ENCODE assay signal across 34 mouse cellular contexts in the genomic region with DNA sequence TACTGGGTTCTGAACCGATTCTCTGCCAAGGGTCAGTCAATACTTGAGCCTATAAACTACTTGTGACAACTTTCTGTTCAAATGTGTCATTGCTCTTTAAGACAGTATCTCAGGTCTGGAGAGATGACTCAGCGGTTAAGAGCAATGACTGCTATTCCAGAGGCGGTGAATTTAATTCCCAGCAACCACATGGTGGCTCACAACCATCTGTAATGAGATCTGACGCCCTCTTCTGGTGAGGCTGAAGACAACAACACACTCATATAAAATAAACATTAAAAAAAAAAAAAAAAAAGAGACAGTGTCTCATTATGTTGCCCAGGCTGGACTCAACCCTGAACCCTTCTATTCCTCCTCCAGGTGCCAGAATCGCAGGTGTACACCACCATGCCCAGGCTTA.
A peak's percentile ranks its signal among the peaks of the same experiment; 100 is the strongest.
DNase-seq lines count a peak whose midpoint lies in the region; ATAC-seq and TF ChIP-seq lines count a peak whose summit lies in the region.
"Had no signal": no experiment of that assay in that cellular context is flagged by ENCODE, and none has a peak within 500 bp of the region (broad histone marks: within the 10 kb centered on the region; RNA-seq: fewer than 3 reads in every experiment).

No protein-coding gene starts in this region.

- WGBS in liver, embryonic 14.5 days (ENCODE audit: insufficient replicate concordance): 58% methylated on average over 5 of the region's 5 CpGs
- WGBS in liver, postnatal 0 days (ENCODE audit: insufficient replicate concordance): 67% methylated on average over 5 of the region's 5 CpGs
- 71% methylated on average over 5 of the region's 5 CpGs for WGBS in heart, adult 2 months

- no peak overlapping the region for H3K27ac ChIP-seq in liver, embryonic 14.5 days
- no peak overlapping the region for H3K27ac ChIP-seq in liver, postnatal 0 days (ENCODE audit: low read depth)
- H3K27ac ChIP-seq in heart, adult 2 months: no peak overlapping the region
- H3K27ac ChIP-seq: gastrocnemius, adult 2 months; heart, embryonic 13.5 days; hindbrain, embryonic 10.5 days; hindbrain, embryonic 15.5 days; left cerebral cortex, adult 2 months; limb, embryonic 13.5 days; midbrain, embryonic 15.5 days; neural tube, embryonic 12.5 days; stomach, embryonic 15.5 days had no signal

- H3K4me2 ChIP-seq in liver, embryonic 14.5 days (ENCODE audit: low read depth): no peak overlapping the region
- H3K4me2 ChIP-seq in liver, postnatal 0 days (ENCODE audit: low read depth, low read length): no peak overlapping the region
- H3K4me2 ChIP-seq: heart, embryonic 13.5 days; hindbrain, embryonic 15.5 days; limb, embryonic 13.5 days; liver, embryonic 11.5 days; midbrain, embryonic 15.5 days; neural tube, embryonic 12.5 days; stomach, embryonic 15.5 days had no signal

- TF ChIP-seq EP300 in liver, embryonic 14.5 days (IDR thresholded peaks at IDR 0.05; ENCODE audit: low read depth): no peak
- TF ChIP-seq EP300 in liver, postnatal 0 days (IDR thresholded peaks at IDR 0.05; ENCODE audit: low read depth): no peak
- no peak for TF ChIP-seq EP300 in heart, adult 2 months (IDR thresholded peaks at IDR 0.05; ENCODE audit: insufficient read depth, low read depth, low read length)

- H3K79me2 ChIP-seq in heart, adult 2 months (replicated peaks; ENCODE audit: control insufficient read depth, insufficient read depth, low read length): no peaks in the 10 kb centered on the region

- TF ChIP-seq CTCF in liver, embryonic 14.5 days (IDR thresholded peaks at IDR 0.05; ENCODE audit: low read depth): peak; percentile 13; the same call in 1 of the 2 replicates
- no peak; the same call in 1 of the 2 replicates for TF ChIP-seq CTCF in liver, postnatal 0 days (IDR thresholded peaks at IDR 0.05; ENCODE audit: low read depth)
- TF ChIP-seq CTCF in E14TG2a.4 (conservative IDR thresholded peaks at IDR 0.05; ENCODE audit: low read length): peak; percentile 23
- TF ChIP-seq CTCF in heart, adult 2 months (IDR thresholded peaks at IDR 0.05): no peak

- H3K27me3 ChIP-seq in liver, embryonic 14.5 days (ENCODE audit: control insufficient read depth, insufficient read depth, low read length): no peaks in the 10 kb centered on the region
- no peaks in the 10 kb centered on the region for H3K27me3 ChIP-seq in liver, postnatal 0 days (ENCODE audit: insufficient read depth, low read length)
- H3K27me3 ChIP-seq in E14TG2a.4 (ENCODE audit: insufficient read depth, low read length): no peaks in the 10 kb centered on the region
- no peaks in the 10 kb centered on the region for H3K27me3 ChIP-seq in heart, adult 2 months (ENCODE audit: control insufficient read depth, insufficient read depth, low read length)
- H3K27me3 ChIP-seq: heart, embryonic 13.5 days; hindbrain, embryonic 15.5 days; midbrain, embryonic 15.5 days; neural tube, embryonic 12.5 days; stomach, embryonic 15.5 days had no signal

- H3K4me3 ChIP-seq in liver, embryonic 14.5 days (ENCODE audit: insufficient read depth in 1 of 2, low read depth in 2 of 2, low read length in 2 of 2): no peak overlapping the region
- no peak overlapping the region for H3K4me3 ChIP-seq in liver, postnatal 0 days (ENCODE audit: low read depth, low read length)
- no peak overlapping the region for H3K4me3 ChIP-seq in E14TG2a.4 (replicated peaks; ENCODE audit: low read length)
- H3K4me3 ChIP-seq in heart, adult 2 months: no peak overlapping the region
- H3K4me3 ChIP-seq: erythroblast, embryonic 14.5 days; gastrocnemius, adult 2 months; heart, embryonic 13.5 days; hindbrain, embryonic 10.5 days; hindbrain, embryonic 15.5 days; left cerebral cortex, adult 2 months; limb, embryonic 13.5 days; midbrain, embryonic 15.5 days; neural tube, embryonic 12.5 days; stomach, embryonic 15.5 days had no signal

- no peak for TF ChIP-seq POLR2A in heart, adult 2 months (IDR thresholded peaks at IDR 0.05; ENCODE audit: insufficient read depth, low read depth, low read length)

- no peaks in the 10 kb centered on the region for H3K36me3 ChIP-seq in liver, embryonic 14.5 days (replicated peaks; ENCODE audit: control insufficient read depth, insufficient read depth, low read depth)
- no peaks in the 10 kb centered on the region for H3K36me3 ChIP-seq in liver, postnatal 0 days (replicated peaks; ENCODE audit: insufficient read depth, low read length)
- no peaks in the 10 kb centered on the region for H3K36me3 ChIP-seq in E14TG2a.4 (ENCODE audit: insufficient read depth, low read length)
- H3K36me3 ChIP-seq in heart, adult 2 months (ENCODE audit: control insufficient read depth, insufficient read depth, low read length): 0 out of 2 replicates have a peak, but pooled peaks cover 2% of the 10 kb centered on the region
- H3K36me3 ChIP-seq: G1E; heart, embryonic 13.5 days; hindbrain, embryonic 10.5 days; hindbrain, embryonic 15.5 days; limb, embryonic 13.5 days; midbrain, embryonic 15.5 days; neural tube, embryonic 12.5 days; stomach, embryonic 15.5 days had no signal

- ATAC-seq in liver, embryonic 14.5 days (ENCODE audit: insufficient read depth): no peak
- ATAC-seq in liver, postnatal 0 days: no peak
- ATAC-seq: activated CD4-positive, CD25-positive, alpha-beta regulatory T cell, adult 4 months; forebrain, embryonic 16.5 days; inflammation-experienced regulatory T-cells, adult 6 months; midbrain, embryonic 15.5 days had no signal

- H3K4me1 ChIP-seq in liver, embryonic 14.5 days (replicated peaks; ENCODE audit: control insufficient read depth in 2 of 2, insufficient read depth in 2 of 2, low read length in 1 of 2): peaks cover 5 to 18% of the 10 kb centered on the region in 2 experiments; a peak in 3 of 4 replicates
- no peaks in the 10 kb centered on the region; the same call in none of the 2 replicates for H3K4me1 ChIP-seq in liver, postnatal 0 days (ENCODE audit: insufficient read depth)
- peaks cover 56% of the 10 kb centered on the region for H3K4me1 ChIP-seq in E14TG2a.4 (replicated peaks; ENCODE audit: low read depth, low read length)
- peaks cover 5% of the 10 kb centered on the region for H3K4me1 ChIP-seq in heart, adult 2 months (ENCODE audit: control insufficient read depth, insufficient read depth, low read length)

- H3K9me3 ChIP-seq in liver, embryonic 14.5 days (ENCODE audit: control insufficient read depth, low read length): no peaks in the 10 kb centered on the region
- no peaks in the 10 kb centered on the region for H3K9me3 ChIP-seq in liver, postnatal 0 days (ENCODE audit: low read length)
- H3K9me3 ChIP-seq in E14TG2a.4 (ENCODE audit: low read length): no peaks in the 10 kb centered on the region
- H3K9me3 ChIP-seq: heart, embryonic 13.5 days; hindbrain, embryonic 10.5 days; hindbrain, embryonic 15.5 days; limb, embryonic 13.5 days; midbrain, embryonic 15.5 days; neural tube, embryonic 12.5 days; stomach, embryonic 15.5 days had no signal

- DNase-seq in liver, embryonic 14.5 days (ENCODE audit: low read depth in 3 of 3, low spot score in 3 of 3): no peak
- DNase-seq in liver, postnatal 0 days: no peak
- DNase-seq in 3T3-L1 (ENCODE audit: low read depth, low spot score) (peak; percentile 47), R1 (ENCODE audit: low read depth, low spot score) (peak; percentile 78)
- no peak for DNase-seq in heart, postnatal 25 days (ENCODE audit: low spot score)
- DNase-seq in heart, adult 2 months: no peak
- DNase-seq: adrenal gland, adult 2 months; adrenal gland, postnatal 36 days; cerebellum, adult 2 months; cerebellum, postnatal 14 days; gastrocnemius, adult 2 months; gastrocnemius, postnatal 36 days; heart, adult 18-20 months; heart, postnatal 10 days; kidney, adult 2 months; kidney, postnatal 10 days; lung, adult 18-20 months; lung, postnatal 10 days; thymus, postnatal 25 days had no signal

- no peak overlapping the region for H3K9ac ChIP-seq in liver, embryonic 14.5 days (replicated peaks)
- H3K9ac ChIP-seq in liver, postnatal 0 days (replicated peaks): no peak overlapping the region
- H3K9ac ChIP-seq in heart, adult 2 months (ENCODE audit: low read depth, low read length): no peak overlapping the region
- H3K9ac ChIP-seq: heart, embryonic 13.5 days; hindbrain, embryonic 15.5 days; limb, embryonic 13.5 days; midbrain, embryonic 15.5 days; neural tube, embryonic 12.5 days; stomach, embryonic 15.5 days had no signal

- intact Hi-C loops in heart, postnatal 25 days (cut with DNase I): no loop called here
- intact Hi-C loops in heart, adult 2 months (cut with DNase I): no loop called here

Comparison
In these comparisons a context has a peak if more than half of its experiments do, and no peak if none do; other contexts are left out.
1. CTCF ChIP-seq: peak in liver, embryonic 14.5 days (single experiment) and E14TG2a.4 (single experiment); none in liver, postnatal 0 days (single experiment) and heart, adult 2 months (single experiment).
2. DNase-seq: peak in 3T3-L1 (single experiment) and R1 (single experiment); none in liver, embryonic 14.5 days (0 of 3), liver, postnatal 0 days (single experiment), heart, postnatal 25 days (single experiment) and heart, adult 2 months (0 of 2).